Mouse (Mus musculus): Measurements from ENCODE around the gene Ewsr1. TPM values are rescaled to one million over a fixed set of nuclear protein-coding genes. Genes with fewer than 3 reads are reported as not detected.
A peak's percentile ranks its signal among the peaks of the same experiment; 100 is the strongest.

The Ewsr1 gene
- polyA plus RNA-seq, 1 experiment from 2014 or later = 463 TPM

GRCm38 (mm10) chr11:5041144-5041780 lies 57.8 kb downstream of the Ewsr1 start:
- WGBS = 48% methylated on average over 18 of the region's 18 CpGs
- H3K36me3 ChIP-seq (ENCODE audit: control insufficient read depth, insufficient read depth) = peaks cover 4% of the 10 kb centered on the region; the same call in 1 of the 2 replicates
- no peaks in the 10 kb centered on the region for H3K27me3 ChIP-seq (ENCODE audit: control insufficient read depth, insufficient read depth, low read length)
- H3K4me1 ChIP-seq (ENCODE audit: control insufficient read depth, insufficient read depth, low read length) = peaks cover 6% of the 10 kb centered on the region; the same call in 1 of the 2 replicates
- H3K4me3 ChIP-seq (ENCODE audit: low read length) = no peak overlapping the region
- no peak overlapping the region for H3K27ac ChIP-seq (ENCODE audit: low read length)
- no peak; the same call in 1 of the 2 replicates for ATAC-seq (replicated peaks; ENCODE audit: extremely low read depth, insufficient read depth, low FRiP score)
- H3K4me2 ChIP-seq (ENCODE audit: low read depth, low read length) = no peak overlapping the region
- H3K9me3 ChIP-seq (replicated peaks; ENCODE audit: control insufficient read depth, low read length) = no peaks in the 10 kb centered on the region
- H3K9ac ChIP-seq (ENCODE audit: low read length) = no peak overlapping the region

GRCm38 (mm10) chr11:5040585-5040984 lies 58.5 kb downstream of the Ewsr1 start:
- Histone ChIP-seq H3K4me1 (ENCODE audit: control insufficient read depth, insufficient read depth, low read length) (peaks cover 6% of the 10 kb centered on the region; the same call in 1 of the 2 replicates), H3K9ac (ENCODE audit: low read length) (no peak overlapping the region), H3K27ac (ENCODE audit: low read length) (no peak overlapping the region), H3K27me3 (ENCODE audit: control insufficient read depth, insufficient read depth, low read length) (no peaks in the 10 kb centered on the region), H3K9me3 (replicated peaks; ENCODE audit: control insufficient read depth, low read length) (no peaks in the 10 kb centered on the region), H3K36me3 (ENCODE audit: control insufficient read depth, insufficient read depth) (peaks cover 6% of the 10 kb centered on the region), H3K4me3 (ENCODE audit: low read length) (no peak overlapping the region), H3K4me2 (ENCODE audit: low read depth, low read length) (no peak overlapping the region)
- 86% methylated on average over 5 of the region's 5 CpGs for WGBS
- ATAC-seq (replicated peaks; ENCODE audit: extremely low read depth, insufficient read depth, low FRiP score) = no peak

GRCm38 (mm10) chr11:5037146-5037854 lies 61.8 kb downstream of the Ewsr1 start:
- WGBS = 71% methylated on average over 8 of the region's 8 CpGs

GRCm38 (mm10) chr11:5035421-5035820 lies 63.6 kb downstream of the Ewsr1 start:
- no peaks in the 10 kb centered on the region for H3K9me3 ChIP-seq (replicated peaks; ENCODE audit: control insufficient read depth, low read length)
- H3K27ac ChIP-seq (ENCODE audit: low read length) = no peak overlapping the region
- no peak overlapping the region for H3K4me2 ChIP-seq (ENCODE audit: low read depth, low read length)
- no peak overlapping the region for H3K9ac ChIP-seq (ENCODE audit: low read length)
- WGBS = 93% methylated on average over 4 of the region's 4 CpGs
- no peaks in the 10 kb centered on the region for H3K27me3 ChIP-seq (ENCODE audit: control insufficient read depth, insufficient read depth, low read length)
- peaks cover 5% of the 10 kb centered on the region for H3K4me1 ChIP-seq (ENCODE audit: control insufficient read depth, insufficient read depth, low read length)
- ATAC-seq (replicated peaks; ENCODE audit: extremely low read depth, insufficient read depth, low FRiP score) = no peak
- H3K4me3 ChIP-seq (ENCODE audit: low read length) = no peak overlapping the region
- H3K36me3 ChIP-seq (ENCODE audit: control insufficient read depth, insufficient read depth) = peaks cover 40% of the 10 kb centered on the region

More at GRCm38 (mm10) chr11:5037146-5037854, 61.8 kb downstream of the Ewsr1 start:
- Histone ChIP-seq H3K4me3 (ENCODE audit: low read length) (no peak overlapping the region), H3K4me2 (ENCODE audit: low read depth, low read length) (no peak overlapping the region), H3K36me3 (ENCODE audit: control insufficient read depth, insufficient read depth) (peaks cover 27% of the 10 kb centered on the region), H3K9me3 (replicated peaks; ENCODE audit: control insufficient read depth, low read length) (no peaks in the 10 kb centered on the region), H3K9ac (ENCODE audit: low read length) (no peak overlapping the region), H3K4me1 (ENCODE audit: control insufficient read depth, insufficient read depth, low read length) (peaks cover 9% of the 10 kb centered on the region), H3K27ac (ENCODE audit: low read length) (no peak overlapping the region), H3K27me3 (ENCODE audit: control insufficient read depth, insufficient read depth, low read length) (no peaks in the 10 kb centered on the region)
- ATAC-seq (replicated peaks; ENCODE audit: extremely low read depth, insufficient read depth, low FRiP score) = no peak

- no peak overlapping the region for H3K27ac ChIP-seq (ENCODE audit: low read length)
Observed at GRCm38 (mm10) chr11:5033136-5033535, 65.9 kb downstream of the Ewsr1 start.

GRCm38 (mm10) chr11:5032706-5033105 lies 66.4 kb downstream of the Ewsr1 start:
- Histone ChIP-seq H3K9ac (ENCODE audit: low read length) (no peak overlapping the region), H3K4me1 (ENCODE audit: control insufficient read depth, insufficient read depth, low read length) (peaks cover 5% of the 10 kb centered on the region), H3K4me2 (ENCODE audit: low read depth, low read length) (no peak overlapping the region), H3K9me3 (replicated peaks; ENCODE audit: control insufficient read depth, low read length) (no peaks in the 10 kb centered on the region), H3K4me3 (ENCODE audit: low read length) (no peak overlapping the region), H3K27ac (ENCODE audit: low read length) (no peak overlapping the region), H3K27me3 (ENCODE audit: control insufficient read depth, insufficient read depth, low read length) (no peaks in the 10 kb centered on the region), H3K36me3 (ENCODE audit: control insufficient read depth, insufficient read depth) (peaks cover 41% of the 10 kb centered on the region)
- 93% methylated on average over 10 of the region's 10 CpGs for WGBS
- no peak for ATAC-seq (replicated peaks; ENCODE audit: extremely low read depth, insufficient read depth, low FRiP score)

More at GRCm38 (mm10) chr11:5033136-5033535, 65.9 kb downstream of the Ewsr1 start:
- no peak overlapping the region for H3K9ac ChIP-seq (ENCODE audit: low read length)
- WGBS = 49% methylated on average over 3 of the region's 3 CpGs
- no peak overlapping the region for H3K4me3 ChIP-seq (ENCODE audit: low read length)
- peak; percentile 80 for ATAC-seq (replicated peaks; ENCODE audit: extremely low read depth, insufficient read depth, low FRiP score)
- H3K36me3 ChIP-seq (ENCODE audit: control insufficient read depth, insufficient read depth) = peaks cover 41% of the 10 kb centered on the region
- no peaks in the 10 kb centered on the region for H3K27me3 ChIP-seq (ENCODE audit: control insufficient read depth, insufficient read depth, low read length)
- no peak overlapping the region for H3K4me2 ChIP-seq (ENCODE audit: low read depth, low read length)
- peaks cover 5% of the 10 kb centered on the region for H3K4me1 ChIP-seq (ENCODE audit: control insufficient read depth, insufficient read depth, low read length)
- no peaks in the 10 kb centered on the region for H3K9me3 ChIP-seq (replicated peaks; ENCODE audit: control insufficient read depth, low read length)

- Histone ChIP-seq H3K4me1 (ENCODE audit: control insufficient read depth, insufficient read depth, low read length) (no peaks in the 10 kb centered on the region; the same call in 1 of the 2 replicates), H3K4me2 (ENCODE audit: low read depth, low read length) (no peak overlapping the region), H3K4me3 (ENCODE audit: low read length) (no peak overlapping the region), H3K9ac (ENCODE audit: low read length) (no peak overlapping the region), H3K9me3 (replicated peaks; ENCODE audit: control insufficient read depth, low read length) (no peaks in the 10 kb centered on the region), H3K27ac (ENCODE audit: low read length) (no peak overlapping the region), H3K27me3 (ENCODE audit: control insufficient read depth, insufficient read depth, low read length) (no peaks in the 10 kb centered on the region), H3K36me3 (ENCODE audit: control insufficient read depth, insufficient read depth) (peaks cover 43% of the 10 kb centered on the region)
- 87% methylated on average over 7 of the region's 7 CpGs for WGBS
- ATAC-seq (replicated peaks; ENCODE audit: extremely low read depth, insufficient read depth, low FRiP score) = no peak
Observed at GRCm38 (mm10) chr11:5028228-5028627, 70.8 kb downstream of the Ewsr1 start.

- Histone ChIP-seq H3K9ac (ENCODE audit: low read length) (no peak overlapping the region), H3K36me3 (ENCODE audit: control insufficient read depth, insufficient read depth) (peaks cover 33% of the 10 kb centered on the region), H3K27me3 (ENCODE audit: control insufficient read depth, insufficient read depth, low read length) (no peaks in the 10 kb centered on the region), H3K4me1 (ENCODE audit: control insufficient read depth, insufficient read depth, low read length) (no peaks in the 10 kb centered on the region), H3K9me3 (replicated peaks; ENCODE audit: control insufficient read depth, low read length) (no peaks in the 10 kb centered on the region), H3K4me2 (ENCODE audit: low read depth, low read length) (no peak overlapping the region), H3K27ac (ENCODE audit: low read length) (no peak overlapping the region), H3K4me3 (ENCODE audit: low read length) (no peak overlapping the region)
- 90% methylated on average over 1 of the region's 1 CpGs for WGBS
- ATAC-seq (replicated peaks; ENCODE audit: extremely low read depth, insufficient read depth, low FRiP score) = no peak
Observed at GRCm38 (mm10) chr11:5025108-5025507, 74.0 kb downstream of the Ewsr1 start.
